Mouse (Mus musculus) inflammation-experienced regulatory T-cells, adult 6 months (primary cell): ENCODE measurements around the gene Dync1h1. TPM values are rescaled to one million over a fixed set of nuclear protein-coding genes. Genes with fewer than 3 reads are reported as not detected.
"Not testable (repeated sequence)": the region's sequence is repeated elsewhere in the genome, so short reads cannot be mapped to it uniquely, and the experiment has no call there.

Source experiments
- ATAC-seq: one replicate; pipeline ENCODE4 v1.8.0; 2017
- polyA plus RNA-seq, 3 experiments: library from polyadenylated mRNA; unstranded; fragments of 100-300 nt; shearing (Covaris generic); gene quantifications; one replicate each; pipeline ENCODE4 v1.2.1; 2017

The Dync1h1 gene
- polyA plus RNA-seq, 3 experiments from 2014 or later, result 32.4 to 52.5 (median 48.5) TPM

GRCm38 (mm10) chr12:110608460-110609152, 7.4 kb downstream of the Dync1h1 start:
- ATAC-seq, result no peak

GRCm38 (mm10) chr12:110609153-110609497, 7.9 kb downstream of the Dync1h1 start:
- no peak for ATAC-seq

DNA sequence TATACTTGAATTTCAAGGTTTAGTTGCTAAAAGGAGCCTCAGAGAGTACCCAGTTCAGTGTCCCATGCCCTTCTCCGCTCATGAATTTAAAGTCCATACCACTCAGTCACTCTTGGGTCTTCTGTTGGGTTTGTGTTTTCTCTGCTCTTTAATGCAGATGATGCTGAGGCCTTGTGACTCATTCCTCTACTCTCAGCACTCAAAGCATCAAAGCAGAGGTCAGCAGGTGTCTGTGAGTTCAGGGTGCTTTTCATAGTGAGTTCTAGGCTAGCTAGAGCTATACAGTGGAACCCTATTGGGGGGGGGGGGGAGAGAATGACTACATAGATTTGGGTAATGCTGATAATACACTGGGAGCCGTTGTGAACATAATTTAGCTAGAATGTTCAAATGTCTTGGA, 9.5 kb downstream of the Dync1h1 start:
- no peak for ATAC-seq

DNA sequence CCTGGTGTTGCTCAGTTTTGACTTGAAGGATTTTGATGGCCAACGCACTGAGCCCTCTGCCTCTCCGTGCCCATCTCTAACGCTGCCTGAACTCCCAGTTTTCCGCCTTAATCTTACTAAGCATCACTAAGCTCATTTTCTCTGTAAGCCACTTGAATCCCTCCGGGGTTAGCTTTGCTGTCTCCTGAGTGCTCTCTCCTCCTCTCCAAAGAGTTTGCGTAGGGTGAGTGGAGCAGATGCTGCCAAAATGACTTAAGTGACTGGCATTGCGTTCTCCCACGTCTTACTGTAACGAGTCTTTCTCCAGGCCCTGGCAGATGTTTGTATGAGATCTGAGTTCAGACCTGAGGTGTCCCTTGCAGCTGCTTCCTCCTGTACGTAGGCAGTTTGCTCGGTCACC, 28.8 kb downstream of the Dync1h1 start:
- ATAC-seq, result no peak

GRCm38 (mm10) chr12:110636293-110636692, 35.0 kb downstream of the Dync1h1 start:
- ATAC-seq, result no peak

DNA sequence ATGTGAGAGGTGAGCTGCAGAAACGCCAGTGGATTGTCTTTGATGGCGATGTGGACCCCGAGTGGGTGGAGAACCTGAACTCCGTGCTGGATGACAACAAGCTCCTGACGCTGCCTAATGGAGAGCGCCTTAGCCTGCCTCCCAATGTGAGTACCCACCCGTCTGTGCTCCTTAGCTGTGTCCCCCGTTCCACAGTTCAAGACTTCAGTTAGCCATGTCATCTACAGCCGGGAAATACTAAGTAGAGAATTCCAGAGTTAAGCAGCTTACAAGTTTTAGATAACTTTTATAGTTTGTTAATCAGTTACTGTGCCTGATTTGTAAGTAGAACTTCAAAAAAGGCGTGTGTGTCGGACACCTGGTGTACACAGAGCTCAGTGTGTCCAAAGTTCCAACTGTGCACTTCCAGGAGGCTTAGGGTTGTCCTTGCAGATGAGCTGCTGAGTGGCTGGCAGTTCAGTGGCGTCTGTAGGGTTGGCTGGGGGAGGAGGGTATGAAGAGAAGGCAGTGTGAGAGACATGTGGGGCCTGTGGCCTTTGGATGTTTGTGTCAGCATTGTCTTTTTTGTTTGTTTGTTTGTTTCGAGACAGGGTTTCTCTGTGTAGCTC, 36.4 kb downstream of the Dync1h1 start:
- ATAC-seq, result no peak

GRCm38 (mm10) chr12:110650241-110650641, 49.0 kb downstream of the Dync1h1 start:
- no peak for ATAC-seq

GRCm38 (mm10) chr12:110651464-110651863, 50.2 kb downstream of the Dync1h1 start:
- ATAC-seq, result no peak

DNA sequence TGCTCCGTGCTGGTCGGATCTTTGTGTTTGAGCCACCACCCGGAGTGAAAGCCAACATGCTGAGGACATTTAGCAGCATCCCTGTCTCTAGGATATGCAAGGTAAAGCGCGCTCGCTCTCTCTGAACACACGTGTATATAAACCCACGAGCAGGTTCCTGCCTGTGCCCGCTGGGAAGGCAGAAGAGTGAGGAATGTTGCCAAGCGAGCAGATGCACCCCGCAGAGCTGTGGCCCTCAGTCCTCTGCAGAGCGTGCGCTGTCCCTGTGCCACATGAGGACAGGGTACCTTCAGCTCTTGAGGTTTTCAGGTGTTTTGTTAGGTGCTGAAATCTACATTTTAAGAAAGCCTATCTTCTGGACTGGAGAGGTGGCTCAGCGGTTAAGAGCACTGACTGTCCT, 60.5 kb downstream of the Dync1h1 start:
- ATAC-seq, result no peak

GRCm38 (mm10) chr12:110667466-110668077, 66.3 kb downstream of the Dync1h1 start:
- ATAC-seq, result no peak

GRCm38 (mm10) chr12:110674243-110674642, 73.0 kb downstream of the Dync1h1 start:
- no peak for ATAC-seq

DNA sequence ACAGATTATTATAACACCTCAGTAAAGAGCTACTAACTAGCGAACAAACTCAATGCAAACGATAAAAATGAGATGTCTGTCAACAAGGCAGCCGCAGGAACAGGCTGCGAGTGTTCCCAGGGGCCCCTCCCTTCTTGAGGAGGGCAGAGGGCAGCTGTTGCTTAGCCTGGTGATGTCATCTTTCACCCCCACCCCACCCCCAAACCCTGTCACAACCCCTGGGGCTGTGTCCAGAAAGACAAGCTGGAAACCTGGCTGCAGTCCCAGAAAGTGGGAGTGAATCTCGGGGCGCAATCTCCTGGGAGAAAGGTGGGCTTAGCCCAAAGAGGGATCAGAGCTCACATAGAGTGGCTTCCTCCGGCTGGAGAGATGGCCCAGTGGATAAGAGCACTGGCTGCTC, 79.9 kb downstream of the Dync1h1 start:
- no peak for ATAC-seq

GRCm38 (mm10) chr12:110681878-110682277, 80.6 kb downstream of the Dync1h1 start:
- no peak for ATAC-seq

GRCm38 (mm10) chr12:110682561-110683299, 81.5 kb downstream of the Dync1h1 start, which contains the start of gene 1700001K19Rik:
1700001K19Rik (minus strand) TSS chr12:110682619.
- ATAC-seq, result no peak

DNA sequence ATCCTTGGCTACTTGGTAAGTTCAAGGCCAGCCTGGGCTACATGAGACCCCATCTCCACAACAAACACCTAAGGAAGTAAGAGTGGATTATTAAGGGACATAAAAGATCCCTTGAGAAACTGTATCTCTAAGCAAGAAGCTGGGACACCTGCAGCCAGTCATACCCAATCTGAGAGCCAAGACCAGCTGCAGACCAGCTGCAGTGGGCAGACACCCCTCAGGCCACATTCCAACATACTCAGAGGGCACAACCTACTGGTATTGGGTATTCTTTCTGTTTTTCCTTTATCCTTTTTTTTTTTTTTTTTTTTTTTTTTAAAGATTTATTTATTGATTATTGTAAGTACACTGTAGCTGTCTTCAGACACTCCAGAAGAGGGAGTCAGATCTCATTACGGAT, 82.3 kb downstream of the Dync1h1 start:
- ATAC-seq, result no peak

DNA sequence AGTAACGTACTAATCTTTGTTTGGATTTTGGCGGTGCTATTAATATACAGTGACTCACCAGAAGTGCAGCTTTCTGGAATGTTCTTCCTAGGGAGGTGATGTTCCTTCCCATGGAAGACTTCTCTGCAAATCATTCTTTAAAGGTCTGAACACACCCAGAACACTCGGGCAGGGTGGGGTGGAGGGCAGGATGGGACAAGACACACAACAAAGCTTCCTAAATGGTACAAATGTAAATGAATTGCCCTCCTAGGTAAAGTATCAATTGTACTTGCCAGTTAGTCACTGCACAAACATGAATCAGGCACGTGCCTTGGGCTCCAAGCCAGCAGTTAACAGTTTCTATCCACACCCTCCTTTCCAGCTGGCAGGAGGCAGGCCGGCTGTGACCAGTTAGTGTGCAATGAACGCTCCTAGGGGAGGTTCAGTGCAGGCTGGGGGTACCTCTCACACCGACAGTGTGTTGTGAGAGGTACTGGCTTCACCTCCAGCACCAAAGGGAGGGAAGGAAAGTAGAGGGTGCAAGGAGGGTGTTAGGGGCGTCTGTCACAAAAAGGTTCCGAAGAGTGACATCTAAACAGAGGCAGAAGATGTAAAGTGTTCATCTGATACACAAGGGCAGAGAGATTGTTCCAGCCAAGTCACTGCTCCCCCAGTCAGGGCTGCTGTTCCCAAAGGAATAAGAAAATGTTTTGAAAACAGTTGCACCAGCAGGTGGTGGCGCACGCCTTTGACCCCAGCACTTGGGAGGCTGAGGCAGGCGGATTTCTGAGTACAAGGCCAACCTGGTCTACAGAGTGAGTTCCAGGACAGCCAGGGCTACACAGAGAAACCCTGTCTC, 86.9 kb downstream of the Dync1h1 start:
- no peak for ATAC-seq

DNA sequence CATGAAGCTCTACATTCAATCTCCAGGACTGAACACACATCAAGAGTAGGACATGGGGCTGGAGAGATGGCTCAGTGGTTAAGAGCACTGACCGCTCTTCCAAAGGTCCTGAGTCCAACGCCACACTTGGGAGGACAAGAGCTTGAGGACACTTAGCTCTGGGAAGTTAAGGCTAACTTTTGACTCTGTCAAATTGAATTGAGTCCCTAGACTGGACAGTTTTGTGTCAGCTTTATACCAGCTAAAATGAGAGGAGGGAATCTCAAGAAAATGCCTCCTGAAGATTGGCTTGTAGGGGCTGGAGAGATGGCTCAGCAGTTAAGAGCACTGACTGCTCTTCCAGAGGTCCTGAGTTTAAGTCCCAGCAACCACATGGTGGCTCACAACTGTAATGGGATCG, 87.7 kb downstream of the Dync1h1 start:
- not testable (repeated sequence) for ATAC-seq

- no peak for ATAC-seq
These were observed 88.8 kb downstream of the Dync1h1 start for GRCm38 (mm10) chr12:110689919-110690643.

- ATAC-seq, result not testable (repeated sequence)
These were observed 92.1 kb downstream of the Dync1h1 start for GRCm38 (mm10) chr12:110693378-110693777.

GRCm38 (mm10) chr12:110695676-110696171, 94.5 kb downstream of the Dync1h1 start:
- ATAC-seq, result peak; percentile 29
